Mouse (Mus musculus) c-Kit-negative CD71-positive TER-119-positive erythroid progenitor cells, embryonic 14.5 days (primary cell): Measurements from ENCODE around the gene Selenos.

ENCODE experiments used
- DNase-seq: peaks from one replicate; pipeline ENCODE4 v3.0.0-alpha.2; 2013; ENCODE audit warnings: low read depth, low spot score

Selenos gene

DNA sequence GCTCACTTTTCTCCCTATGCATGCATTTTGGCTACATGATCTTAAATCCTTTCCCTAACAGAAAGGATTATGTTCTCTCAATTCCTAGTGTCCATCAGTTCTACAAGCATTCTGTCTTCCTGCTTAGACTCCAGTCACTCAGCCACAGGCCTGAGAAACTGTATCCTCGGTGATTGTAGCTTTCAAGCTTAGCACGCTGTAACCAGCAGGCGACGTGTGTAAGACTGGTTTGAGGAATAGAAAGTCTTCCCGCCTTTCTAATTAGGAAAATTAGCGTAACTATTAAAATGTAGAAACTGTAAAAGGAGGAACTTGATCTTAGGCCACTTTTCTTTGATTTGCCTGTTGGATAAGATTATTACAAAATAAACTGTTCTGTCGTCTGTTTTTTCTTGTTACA, 39.3 kb downstream of the Selenos start:
- DNase-seq = no peak

GRCm38 (mm10) chr7:66120139-66120538, 40.7 kb downstream of the Selenos start:
- no peak for DNase-seq

GRCm38 (mm10) chr7:66120702-66121396, 41.4 kb downstream of the Selenos start:
- DNase-seq = no peak

GRCm38 (mm10) chr7:66124551-66124968, 45.1 kb downstream of the Selenos start:
- DNase-seq = no peak

- DNase-seq = no peak
Observed at GRCm38 (mm10) chr7:66125368-66125767, 45.9 kb downstream of the Selenos start.

DNA sequence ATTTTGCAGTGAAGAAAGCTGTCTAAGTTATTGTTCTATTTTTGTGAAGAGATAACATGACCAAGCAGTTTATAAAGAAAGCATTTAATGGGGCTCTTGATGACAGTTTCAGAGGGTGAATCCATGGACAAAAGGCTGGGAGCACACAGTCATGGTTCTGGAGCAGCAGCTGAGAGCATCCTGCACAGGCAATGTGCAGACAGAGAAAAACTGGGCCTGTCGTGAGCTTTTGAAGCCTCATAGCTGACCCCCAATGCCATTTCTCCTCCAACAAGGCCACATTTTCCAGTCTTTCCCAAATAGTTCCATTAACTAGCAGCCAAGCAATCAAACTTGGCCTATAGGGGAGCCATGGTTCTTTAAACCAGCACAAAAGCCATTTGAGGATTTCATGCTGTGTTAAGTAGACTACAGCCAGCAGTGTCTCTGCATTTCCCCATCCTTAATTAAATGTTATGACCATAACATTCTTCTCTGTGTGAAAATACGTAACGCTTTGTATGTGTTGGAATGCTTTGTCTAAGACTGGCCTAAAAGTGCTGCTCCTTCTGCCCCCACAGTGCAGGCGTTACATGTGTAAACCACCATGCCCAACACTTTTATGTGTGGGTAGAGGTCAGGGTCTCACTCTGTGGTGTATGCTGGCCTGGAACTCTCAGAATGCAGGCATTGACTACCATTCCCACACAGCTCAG, 48.6 kb downstream of the Selenos start:
- DNase-seq = no peak

GRCm38 (mm10) chr7:66128857-66129256, 49.4 kb downstream of the Selenos start:
- DNase-seq = no peak

DNA sequence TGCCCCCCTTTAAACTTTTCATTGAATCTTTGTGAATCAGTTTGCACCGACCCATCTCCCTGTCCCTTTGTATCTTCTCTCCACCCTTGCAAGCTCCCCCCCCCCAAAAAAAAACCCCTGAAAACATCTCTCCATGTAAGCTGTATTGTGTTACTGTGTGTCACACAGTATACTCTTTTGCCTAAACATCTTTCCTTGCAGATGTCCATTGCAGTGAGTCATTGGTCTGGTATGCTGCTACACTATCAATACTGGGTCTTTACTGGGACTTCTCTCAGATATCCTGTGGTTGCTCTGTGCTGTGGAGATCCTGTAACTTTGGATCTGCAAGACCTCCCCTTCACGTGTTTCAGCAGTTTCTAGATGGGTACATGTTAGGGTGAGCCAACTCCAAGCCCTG, 50.8 kb downstream of the Selenos start:
- no peak for DNase-seq

DNA sequence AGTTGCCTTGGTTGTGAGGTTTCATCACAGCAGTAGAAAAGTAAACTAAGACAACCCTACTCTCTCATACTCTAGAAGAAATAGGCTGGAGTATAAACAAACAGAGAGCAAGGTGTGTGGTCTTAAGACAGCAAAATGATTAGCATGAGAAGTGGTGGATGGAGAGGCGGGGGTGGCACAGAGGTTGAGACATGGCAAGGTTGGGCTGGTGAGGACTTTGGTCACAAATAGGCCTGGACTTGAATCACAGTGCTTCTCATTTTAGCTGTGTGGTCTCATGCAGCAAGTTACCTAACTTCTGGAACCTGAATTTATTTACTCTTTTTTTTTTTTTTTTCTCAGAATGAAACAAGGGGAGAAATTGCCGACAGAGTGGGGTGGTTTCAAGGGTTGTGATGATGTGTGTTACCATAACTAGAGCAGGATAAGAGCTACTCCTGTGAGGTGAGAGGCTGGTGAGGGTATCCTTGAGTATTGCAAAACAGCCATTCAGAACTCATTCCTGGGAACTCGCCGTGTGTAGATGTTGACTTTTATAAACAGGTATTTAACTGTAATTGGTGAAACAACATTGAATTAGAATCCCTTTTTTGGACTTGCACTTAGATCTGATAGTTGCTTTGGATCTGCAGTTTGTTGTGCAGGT, 52.5 kb downstream of the Selenos start:
- no peak for DNase-seq

DNA sequence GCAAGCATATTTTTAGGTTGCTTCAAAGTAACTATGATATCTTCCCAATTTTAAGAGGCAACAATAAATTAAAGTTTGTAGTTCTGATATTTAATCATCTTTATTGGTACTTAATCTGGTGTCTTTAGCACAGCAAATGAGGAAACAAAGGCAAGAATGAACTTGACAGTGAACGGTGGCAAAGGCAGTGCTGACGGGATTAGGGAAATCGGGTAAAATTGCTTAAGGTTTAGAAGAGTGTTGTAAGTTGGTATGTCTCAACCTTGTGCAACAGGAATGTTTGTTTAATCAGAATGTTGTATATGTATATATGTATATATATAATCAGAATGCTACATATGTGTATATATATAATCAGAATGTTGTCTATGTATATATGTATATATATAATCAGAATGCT, 54.7 kb downstream of the Selenos start:
- DNase-seq = no peak

DNA sequence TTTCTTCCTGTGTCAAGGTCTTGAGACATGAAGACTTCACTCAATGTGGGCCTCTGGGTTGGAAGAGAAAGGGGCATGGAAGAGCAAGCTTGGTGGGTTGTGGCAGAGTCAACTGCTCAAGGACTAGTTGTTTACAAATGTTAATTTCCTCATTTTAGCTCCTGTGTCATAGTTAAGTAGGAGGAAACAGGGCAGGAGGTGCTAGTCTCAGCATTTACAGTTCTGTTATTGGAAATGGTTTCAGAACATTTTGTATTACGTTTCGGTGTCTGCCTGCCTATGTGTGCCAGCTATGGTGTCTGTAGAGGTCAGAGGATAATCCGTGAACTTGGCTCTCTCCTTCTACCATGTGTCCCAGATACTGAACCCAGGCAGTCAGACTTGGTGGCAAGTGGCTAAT, 56.2 kb downstream of the Selenos start:
- DNase-seq = no peak

- no peak for DNase-seq
Observed at GRCm38 (mm10) chr7:66136187-66136586, 56.7 kb downstream of the Selenos start.

DNA sequence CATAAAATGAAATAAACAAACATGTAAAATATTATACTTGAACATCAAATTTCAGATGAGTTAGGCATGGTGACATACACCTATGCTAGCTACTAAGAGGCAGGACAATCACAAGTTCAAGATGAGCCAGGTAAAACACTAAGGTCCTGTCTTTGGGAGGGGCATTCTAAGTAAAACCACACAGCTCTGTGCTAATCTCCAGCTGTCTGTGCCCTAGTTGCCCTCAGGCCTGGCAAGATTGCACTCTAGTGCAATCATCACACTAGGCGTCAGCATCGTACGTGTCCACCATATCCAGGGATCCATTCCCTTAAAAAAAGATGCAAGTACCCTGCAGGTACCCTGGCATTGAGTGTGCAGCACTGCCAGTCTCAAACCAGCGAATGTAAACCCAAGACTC, 57.9 kb downstream of the Selenos start:
- no peak for DNase-seq

GRCm38 (mm10) chr7:66138301-66138700, 58.9 kb downstream of the Selenos start:
- no peak for DNase-seq

- DNase-seq = no peak
Observed at GRCm38 (mm10) chr7:66138878-66139277, 59.4 kb downstream of the Selenos start.
